Mouse (Mus musculus) embryo, embryonic 10.5 days (tissue): ENCODE data around the gene Fem1a.

Source experiments
- DNase-seq: peaks from one replicate; pipeline ENCODE4 v3.0.0-alpha.2; 2015; ENCODE audit warnings: low spot score

Fem1a gene

DNA sequence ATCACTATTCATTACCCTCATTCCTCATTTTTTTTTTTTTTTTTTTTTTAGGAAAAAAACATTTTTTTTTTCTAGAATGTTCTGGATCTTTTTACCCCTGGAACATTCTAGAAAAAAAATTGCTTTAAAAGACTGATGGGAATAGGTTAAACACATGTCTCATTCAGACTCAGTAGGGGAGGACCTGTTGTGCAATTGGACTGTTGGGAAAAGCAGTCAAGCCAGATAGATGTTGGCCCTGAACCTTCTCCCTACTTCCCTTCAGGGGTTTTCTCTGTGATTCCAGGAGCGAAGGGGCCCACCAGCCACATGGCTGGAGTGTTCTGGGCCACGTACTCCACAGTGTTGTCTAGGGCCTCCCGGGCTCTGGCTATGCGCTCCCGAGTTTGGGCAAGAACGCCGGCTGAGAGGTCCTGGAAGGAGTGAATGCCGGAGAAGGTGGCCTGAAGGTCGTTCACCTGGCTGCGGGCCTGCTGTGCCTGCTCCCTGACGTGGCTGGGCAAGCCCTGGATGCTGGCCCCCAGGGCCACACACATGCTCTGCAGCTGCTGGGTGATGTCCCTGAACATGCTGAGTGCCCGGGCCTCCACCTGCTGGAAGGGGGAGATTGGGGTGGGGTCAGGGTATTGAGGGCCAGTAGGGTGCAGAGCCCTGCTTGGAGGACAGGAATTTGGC, 23.0 kb downstream of the Fem1a start:
- DNase-seq = no peak

DNA sequence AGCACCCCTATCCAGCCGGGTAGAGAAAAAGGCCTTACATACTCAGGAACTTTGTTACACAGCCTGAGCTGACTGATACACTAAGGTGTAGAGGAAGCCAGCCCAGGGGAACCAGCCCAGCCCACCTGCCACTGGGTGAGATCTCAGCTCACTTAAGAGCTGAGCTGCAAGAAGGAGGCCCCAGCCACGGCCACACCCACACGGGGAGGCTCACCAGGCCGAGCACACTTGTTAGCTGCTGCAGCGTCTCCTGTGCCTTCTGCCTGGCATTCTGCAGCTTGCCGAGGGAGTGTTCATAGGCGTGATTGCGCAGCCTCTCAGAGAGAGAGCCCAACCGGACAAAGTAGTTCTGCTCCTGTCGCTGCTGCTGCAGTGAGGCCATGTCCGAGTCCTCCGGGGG, 24.6 kb downstream of the Fem1a start:
- no peak for DNase-seq

DNA sequence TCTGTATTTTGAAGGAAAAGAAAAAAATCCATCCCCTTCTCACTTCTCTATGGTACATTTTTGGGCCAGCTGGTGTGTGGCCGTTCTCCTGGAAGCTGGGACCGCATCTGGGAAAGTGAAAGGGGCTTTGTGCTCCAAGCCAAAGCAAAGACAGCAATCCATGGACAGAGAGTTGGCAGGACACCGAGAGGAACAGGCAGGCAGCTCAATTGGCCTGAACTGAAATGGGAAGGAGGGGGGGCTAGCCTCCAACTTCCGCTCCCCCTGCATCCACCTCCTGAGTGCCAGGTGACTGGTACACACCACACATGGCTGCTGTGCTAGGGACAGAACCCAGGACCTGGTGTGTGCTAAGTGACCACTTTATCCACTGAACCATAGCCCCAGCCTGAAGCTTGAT, 26.2 kb downstream of the Fem1a start:
- DNase-seq = no peak

DNA sequence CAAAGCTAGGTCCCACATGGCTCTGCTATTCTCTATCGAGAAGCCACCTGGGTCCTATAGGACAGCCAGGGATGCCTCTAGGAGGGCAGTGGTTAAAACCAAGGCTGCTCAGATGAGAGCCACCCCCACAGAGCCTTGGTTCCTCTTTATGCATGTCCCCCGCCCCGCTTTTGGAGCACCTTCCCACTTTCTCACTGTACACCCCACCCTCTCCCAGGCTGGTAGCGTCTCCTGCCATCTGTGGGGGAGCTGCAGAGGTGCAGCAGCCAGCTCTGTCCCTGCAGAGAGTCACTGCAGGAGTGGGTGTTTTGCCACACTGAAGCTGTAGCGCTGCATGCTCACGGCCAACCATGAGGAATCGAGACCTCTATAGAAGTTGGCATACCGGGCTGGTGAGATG, 26.7 kb downstream of the Fem1a start:
- no peak for DNase-seq

DNA sequence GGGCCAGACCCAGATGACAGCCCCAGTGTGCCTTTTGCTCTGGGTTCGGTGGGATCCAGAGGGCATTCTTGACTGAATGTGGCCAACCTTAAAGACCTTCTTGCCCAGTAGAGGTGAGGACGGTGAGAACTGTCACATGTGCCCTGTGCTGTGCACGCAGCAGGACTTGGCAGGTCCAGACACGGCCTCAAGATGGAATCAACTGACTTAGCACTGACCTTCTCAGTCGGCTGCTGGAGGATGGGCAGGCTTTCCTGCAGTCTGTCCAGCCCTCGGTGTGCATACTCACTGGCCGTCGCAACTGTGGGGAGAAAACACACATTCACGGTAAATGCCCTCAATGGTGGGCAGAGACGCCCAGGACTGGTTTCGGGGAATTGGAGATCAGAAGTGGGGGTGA, 29.4 kb downstream of the Fem1a start:
- DNase-seq = no peak

DNA sequence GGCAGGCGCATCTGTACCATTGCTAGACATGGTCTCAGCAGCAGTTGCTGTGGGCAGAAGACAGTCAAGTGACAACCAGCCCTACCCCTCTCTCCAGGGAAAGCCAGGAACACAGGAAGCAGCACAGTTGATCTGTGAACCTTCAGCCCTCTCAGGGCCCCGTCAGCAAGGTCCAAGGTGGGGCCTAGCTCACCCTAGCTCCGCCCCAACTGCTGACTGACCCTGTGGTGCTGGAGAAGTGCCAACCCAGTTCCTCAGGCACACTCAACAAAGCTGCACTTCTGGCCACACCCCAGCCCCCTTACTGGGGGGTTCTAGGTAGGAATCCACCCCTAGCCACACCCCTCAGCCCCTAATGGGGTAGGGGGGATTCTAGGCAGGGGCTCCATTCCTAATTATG, 31.2 kb downstream of the Fem1a start:
- no peak for DNase-seq

DNA sequence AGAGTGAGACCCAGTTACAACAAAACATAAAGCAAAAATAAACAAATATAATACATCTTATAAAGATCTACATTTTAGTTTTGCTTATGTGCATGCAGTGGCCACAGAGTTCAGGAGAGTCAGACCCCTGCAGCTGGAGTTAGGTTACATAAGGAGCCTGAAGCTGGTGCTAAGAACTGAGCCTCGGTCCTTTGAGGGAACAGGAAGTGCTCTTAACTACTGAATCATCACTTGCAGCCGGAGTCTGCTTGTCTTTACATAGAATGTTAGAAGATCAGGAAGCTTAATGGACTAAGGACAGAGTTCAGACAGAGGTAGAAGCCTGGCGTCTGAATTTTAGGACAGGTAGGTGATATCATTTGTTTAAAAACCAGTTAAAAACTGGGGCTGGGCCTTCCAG, 32.3 kb downstream of the Fem1a start:
- no peak for DNase-seq

DNA sequence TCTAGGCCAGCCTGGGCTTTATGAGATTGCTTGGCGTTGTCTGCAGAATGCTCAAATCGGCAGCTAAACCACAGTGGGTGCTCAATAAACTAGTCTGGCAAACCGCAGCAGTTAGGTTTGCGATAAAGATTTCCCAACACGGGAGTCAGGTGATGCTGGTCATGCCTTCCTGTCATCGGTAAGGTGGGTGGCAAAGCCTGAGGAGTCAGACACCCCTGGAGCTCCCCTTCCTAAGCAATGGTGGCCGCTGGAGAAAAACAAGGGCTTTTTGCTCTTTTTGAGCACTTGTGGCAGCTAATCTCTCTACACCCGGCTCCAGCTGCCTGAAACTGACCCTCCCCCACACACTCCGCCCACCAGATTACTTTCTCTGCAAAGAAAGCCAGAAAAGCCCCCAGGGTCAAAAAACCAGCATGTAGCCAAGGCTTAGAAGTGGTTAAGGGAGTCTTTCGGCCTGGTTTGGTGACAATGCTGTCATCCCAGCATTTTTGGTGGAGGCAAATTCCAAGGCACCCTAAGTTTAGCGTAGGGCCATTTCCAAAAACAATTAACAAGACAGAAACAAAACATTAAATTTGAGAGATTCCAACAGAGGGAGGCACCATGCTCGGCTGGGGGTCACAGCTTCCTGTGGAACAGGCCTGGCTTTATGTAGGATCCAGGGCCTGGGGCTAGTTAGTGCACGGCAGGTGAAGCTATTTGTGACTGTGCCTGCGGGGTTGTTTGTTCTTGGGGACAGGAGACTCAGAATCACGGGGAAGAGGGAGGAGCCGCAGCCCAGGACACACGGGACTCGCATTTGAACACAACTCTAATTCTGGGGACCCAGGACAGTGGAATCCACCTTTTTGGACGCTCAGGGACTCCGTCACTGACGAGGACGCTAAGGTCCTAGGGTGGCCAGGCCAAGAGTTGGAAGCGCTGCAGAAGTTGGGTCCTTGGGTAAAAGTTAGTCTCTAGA, 33.0 kb downstream of the Fem1a start:
- peak; percentile 87 for DNase-seq

DNA sequence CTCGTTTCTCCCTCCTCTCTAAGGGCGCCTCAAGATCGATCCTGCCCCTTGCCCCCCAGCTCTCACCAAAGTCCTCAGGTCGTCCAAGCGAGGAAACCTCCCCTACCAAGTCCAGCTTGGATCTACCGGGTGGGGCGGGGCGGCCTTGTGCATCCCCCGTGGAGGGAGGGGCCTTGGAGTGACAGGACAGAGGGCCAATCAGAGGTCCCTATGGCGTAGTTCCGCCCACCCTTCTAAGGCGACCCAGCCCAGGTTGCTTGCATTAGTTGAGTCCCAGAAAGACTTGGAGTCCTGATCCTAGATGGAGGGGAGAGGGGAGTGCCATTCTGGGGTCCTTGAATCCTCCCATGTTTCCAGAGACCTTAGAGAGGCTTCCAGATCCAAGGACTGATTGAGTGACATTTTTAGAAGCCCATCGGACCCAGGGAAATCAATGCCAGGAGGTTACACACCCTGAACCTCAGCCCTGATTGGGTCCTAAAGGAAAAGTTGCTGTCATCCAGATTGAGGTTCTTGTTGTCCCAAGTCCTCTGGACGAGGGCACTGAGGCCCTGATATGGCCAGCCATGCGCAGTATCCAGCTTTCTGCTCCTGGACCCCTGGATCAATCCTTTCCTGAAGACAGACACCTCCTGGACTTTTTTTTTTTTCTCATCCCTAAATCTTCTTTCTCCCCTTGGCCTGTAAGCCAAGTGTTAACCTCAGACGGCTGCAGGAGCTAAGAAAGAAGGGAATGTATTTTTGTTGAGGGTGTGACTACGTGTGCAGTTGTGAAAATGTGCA, 34.0 kb downstream of the Fem1a start:
- DNase-seq = peak; percentile 97

- peak; percentile 93 for DNase-seq
Measured at GRCm38 (mm10) chr17:56291171-56291511, 34.5 kb downstream of the Fem1a start.

DNA sequence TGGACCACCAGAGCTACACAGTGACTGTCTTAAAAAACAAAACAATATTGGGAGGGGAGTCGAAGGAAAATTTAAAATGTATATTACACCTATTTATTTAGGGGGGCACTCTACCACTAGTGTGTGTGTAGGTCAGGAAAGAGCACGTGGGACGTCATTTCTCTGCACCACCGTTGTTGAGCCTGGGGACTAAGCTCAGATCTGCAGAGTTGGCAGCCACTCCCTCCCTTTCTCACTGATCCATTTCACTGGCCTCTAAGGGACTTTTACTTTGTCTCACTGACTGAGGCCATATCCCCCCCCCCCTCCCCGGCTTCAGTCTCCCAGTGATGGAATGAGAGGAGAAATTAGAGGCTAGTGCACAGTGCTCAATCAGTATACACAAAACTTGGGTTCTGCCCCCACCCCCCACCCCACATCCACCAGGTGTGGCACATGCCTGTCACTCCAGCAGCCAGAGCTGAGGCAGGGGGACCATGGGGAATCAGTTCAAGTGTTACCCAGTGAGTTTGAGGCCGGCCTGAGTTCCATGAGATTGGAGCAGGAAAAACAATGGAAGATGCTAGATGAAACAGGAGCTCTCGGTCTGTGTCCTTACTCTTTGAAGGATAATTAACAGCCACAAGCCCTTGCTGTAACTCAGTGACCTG, 35.3 kb downstream of the Fem1a start:
- DNase-seq = no peak

DNA sequence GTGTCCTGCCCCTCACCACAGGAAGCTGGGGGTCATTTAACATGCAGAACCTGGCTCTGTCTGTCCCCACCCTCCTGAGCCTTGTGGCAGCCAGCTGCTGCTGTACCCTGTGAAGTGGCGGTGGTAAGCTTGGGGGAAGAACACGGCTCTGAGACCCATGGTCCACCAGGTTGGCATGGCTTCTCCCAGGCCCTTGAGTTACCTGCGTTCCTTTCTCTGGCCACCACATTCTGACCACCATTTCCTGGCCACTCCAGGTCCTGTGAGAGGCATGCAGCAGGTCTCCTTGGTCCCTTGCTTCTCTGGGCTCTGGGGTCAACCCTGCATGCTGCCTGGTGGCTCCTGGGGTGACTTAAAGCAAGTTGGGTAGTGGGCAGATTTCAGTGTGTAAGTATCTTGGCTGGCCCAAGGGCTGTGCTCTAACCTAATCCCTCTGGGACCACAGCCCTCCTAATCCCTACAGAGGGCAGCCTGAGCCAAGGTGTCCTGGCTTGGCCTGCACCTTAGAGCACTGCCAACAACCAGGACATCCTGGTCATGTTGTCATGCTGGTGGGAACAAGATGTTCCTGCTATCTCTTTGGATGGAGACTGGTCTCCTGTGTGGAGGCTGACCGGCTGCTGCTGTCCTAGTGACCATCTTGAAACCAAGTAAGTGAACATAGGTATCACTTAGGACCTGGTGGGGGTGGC, 36.1 kb downstream of the Fem1a start, which contains the start of gene Plin3:
Gene Plin3, minus strand, starts transcription at position 343 of the 692 bp plus-strand sequence.
- no peak for DNase-seq

DNA sequence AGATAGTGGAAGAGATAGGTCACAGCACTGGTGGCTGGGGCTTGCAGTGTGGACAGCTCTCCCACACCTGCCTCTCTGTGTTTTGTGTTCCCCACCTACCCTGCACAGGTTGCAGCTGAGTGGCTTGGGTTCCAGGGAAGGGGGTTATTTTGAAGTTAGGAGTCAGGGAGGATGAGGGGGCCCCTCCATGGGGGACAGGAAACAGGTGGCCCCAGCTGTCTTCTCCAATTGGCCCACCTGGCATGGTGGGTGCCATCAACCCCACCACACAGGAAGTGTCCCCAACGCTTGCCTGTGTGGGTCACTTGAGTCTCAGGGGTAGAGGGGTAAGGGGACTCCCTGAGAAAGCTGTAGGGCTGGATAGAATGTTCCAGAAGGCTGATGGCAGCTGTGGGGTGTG, 36.7 kb downstream of the Fem1a start:
- no peak for DNase-seq

- no peak for DNase-seq
Measured at GRCm38 (mm10) chr17:56294241-56294640, 37.6 kb downstream of the Fem1a start.

DNA sequence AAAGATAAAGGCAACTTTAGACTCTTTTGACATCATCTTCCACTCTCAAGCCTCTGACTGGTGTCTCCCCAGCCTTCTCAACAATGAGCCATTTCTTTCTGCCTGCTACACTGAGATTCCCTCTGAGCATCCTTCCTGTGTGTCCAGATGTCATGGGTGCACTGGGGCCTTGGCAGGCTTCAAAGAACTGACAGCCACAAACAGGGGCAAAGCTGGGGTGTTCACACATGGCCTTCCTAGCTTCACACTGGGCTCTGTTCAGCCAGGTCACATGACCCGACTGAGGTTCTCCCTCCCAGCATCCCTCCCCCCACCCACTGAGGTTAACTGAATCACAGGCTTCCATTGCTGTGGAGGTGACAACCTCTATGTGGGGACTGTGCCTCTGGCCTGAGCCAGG, 39.6 kb downstream of the Fem1a start:
- no peak for DNase-seq

DNA sequence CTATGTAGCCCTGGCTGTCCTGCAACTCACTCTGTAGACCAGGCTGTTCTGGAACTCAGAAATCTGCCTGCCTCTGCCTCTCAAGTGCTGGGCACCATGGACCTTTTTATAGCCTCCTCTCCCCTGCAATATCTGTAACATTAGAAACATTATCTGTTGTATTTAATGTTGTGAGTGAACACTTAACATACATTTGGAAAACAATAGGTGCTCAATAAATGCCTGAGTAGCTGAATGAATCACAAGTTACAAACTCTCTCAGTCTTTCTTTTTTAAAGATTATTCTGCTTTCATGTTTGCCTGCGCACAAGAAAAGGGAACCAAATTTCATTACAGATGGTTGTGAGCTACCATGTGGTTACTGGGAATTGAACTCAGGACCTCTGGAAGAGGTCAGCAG, 41.6 kb downstream of the Fem1a start:
- DNase-seq = no peak

GRCm38 (mm10) chr17:56300186-56300585, 43.6 kb downstream of the Fem1a start, which contains the start of gene Arrdc5:
Gene Arrdc5 (minus strand): TSS chr17:56300286.
- no peak for DNase-seq

DNA sequence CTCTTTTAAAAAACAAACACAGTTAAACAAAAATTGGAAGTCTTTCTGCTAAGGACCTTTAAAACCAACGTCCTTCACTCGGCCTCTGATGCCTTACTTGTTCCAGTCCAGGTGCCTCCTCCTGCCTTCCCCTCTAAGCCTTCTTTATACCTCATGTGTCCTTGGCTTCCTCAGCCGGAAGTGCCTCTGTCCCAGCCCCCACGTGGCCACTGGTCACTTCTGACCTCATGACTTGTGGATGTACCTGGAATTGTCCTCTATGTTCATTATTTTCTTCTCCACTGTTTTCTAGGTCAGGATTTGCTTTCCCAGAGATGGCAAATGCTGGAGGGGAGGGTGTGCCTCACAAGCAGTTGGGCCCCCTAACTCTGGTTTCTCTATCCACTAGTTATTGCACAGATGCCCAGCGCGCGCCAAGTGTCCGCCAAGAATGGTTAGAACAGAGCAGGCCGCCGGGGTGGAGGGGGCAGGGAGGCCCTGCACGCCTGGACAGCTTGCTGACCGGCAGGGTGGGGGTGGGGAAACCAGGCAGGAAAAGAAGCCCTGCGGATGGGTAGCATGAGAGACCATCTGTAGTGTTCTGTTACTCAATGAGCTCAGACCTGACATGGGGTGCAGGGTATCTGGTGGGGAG, 45.9 kb downstream of the Fem1a start:
- peak; percentile 78 for DNase-seq

DNA sequence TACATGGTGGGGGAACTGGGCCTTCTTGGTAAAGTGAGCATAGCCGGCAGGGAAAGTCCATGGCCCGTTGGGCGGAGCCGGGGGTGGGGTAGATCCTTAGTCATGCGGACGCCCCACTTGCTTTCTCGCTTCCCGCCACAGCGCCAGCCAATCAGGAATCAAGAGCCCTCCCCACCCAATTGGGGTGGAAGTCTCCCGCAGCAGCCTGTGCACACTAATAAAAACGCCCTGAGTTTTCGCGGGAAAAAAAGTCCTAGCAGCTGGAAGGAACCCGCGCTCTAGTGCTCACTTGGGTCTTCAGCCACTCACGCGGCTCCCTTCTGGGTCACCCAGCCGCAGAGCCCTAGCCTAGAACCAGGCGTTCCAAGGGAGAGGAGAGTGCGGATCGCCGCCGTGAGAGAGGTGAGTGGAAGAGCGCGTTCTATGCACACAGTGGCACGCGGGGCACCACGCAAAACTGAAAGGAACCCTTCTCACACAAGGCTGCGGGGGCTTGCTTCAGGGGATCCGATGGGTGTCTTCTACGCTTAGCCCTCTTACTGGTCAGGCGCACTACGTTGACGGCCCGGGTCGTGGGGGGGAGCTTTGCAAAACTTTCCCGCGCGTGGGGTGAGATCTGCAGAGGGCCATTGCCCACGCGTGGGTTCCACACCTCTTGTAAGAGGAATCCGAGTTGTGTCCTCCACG, 46.7 kb downstream of the Fem1a start, which contains the start of gene Uhrf1:
Gene Uhrf1, plus strand, starts transcription at position 162 of the 687 bp plus-strand sequence.
- peak; percentile 97 for DNase-seq
